Mouse (Mus musculus): ENCODE data around the gene Iqschfp. TPM values are rescaled to one million over a fixed set of nuclear protein-coding genes. Genes with fewer than 3 reads are reported as not detected.

Gene Iqschfp
- total and polyA plus RNA-seq, 2 experiments from 2014 or later: not detected

DNA sequence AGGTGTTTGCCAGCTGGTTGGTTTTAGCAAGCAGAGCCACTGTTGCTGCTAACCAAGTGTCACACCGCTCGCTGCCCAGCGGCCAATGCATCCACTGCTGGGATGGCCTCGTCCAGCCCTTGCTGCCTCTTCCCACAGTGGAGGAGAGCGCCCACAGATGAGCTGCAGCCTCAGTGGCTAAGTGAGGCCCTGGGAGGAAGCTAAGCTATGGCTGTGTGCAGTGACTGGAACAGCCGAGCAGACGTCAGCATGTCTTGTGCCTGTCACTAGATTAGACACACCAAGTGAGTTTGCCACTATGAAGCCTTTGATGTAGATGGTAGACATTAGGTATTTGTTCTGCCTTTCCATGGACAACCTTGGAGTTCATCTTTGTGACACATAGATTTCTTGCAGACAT lies 652.8 kb downstream of the Iqschfp start:
- ATAC-seq (ENCODE audit: insufficient read depth, low read depth): no peak
- WGBS: 64% methylated on average over 7 of the region's 7 CpGs
- H3K36me3 ChIP-seq (replicated peaks; ENCODE audit: control insufficient read depth, insufficient read depth, low read length): no peaks in the 10 kb centered on the region
- H3K9me3 ChIP-seq (replicated peaks; ENCODE audit: control insufficient read depth, low read length): no peaks in the 10 kb centered on the region
- no peak overlapping the region for H3K4me3 ChIP-seq (ENCODE audit: low read depth, low read length)
- no peaks in the 10 kb centered on the region for H3K4me1 ChIP-seq (ENCODE audit: control insufficient read depth, insufficient read depth)
- H3K27me3 ChIP-seq (ENCODE audit: control insufficient read depth, insufficient read depth, low read length): no peaks in the 10 kb centered on the region
- H3K27ac ChIP-seq (ENCODE audit: low read depth): no peak overlapping the region
- H3K4me2 ChIP-seq (ENCODE audit: low read depth, low read length): no peak overlapping the region
- H3K9ac ChIP-seq (replicated peaks; ENCODE audit: low read depth, low read length): no peak overlapping the region
- TF ChIP-seq EP300 (IDR thresholded peaks at IDR 0.05; ENCODE audit: low read depth) (no peak), CTCF (IDR thresholded peaks at IDR 0.05; ENCODE audit: low read depth) (no peak)
- no peak for DNase-seq (ENCODE audit: low spot score)

DNA sequence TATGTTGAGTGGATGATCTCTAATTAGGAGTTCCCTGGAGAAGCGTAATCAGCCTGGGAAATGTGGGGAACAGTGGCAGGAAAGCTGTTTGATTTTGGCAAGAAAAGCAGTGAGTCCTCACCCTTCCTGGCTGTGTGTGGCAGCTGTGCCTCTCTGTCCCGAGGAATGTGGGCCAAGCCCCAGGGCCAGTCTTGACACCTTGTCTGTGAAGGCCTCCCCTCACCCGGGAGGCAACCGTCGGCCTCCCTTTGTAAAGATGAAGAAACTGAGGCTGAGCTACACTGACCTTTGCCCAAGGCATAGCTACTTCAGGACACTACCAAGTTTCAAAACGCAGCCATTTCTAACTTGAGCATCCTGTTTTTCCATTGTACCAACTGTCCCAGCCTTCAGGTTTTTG lies 653.9 kb downstream of the Iqschfp start:
- no peak overlapping the region for H3K9ac ChIP-seq (replicated peaks; ENCODE audit: low read depth, low read length)
- H3K27ac ChIP-seq (ENCODE audit: low read depth): no peak overlapping the region
- TF ChIP-seq CTCF (IDR thresholded peaks at IDR 0.05; ENCODE audit: low read depth): no peak
- no peak for TF ChIP-seq EP300 (IDR thresholded peaks at IDR 0.05; ENCODE audit: low read depth)
- no peak overlapping the region for H3K4me2 ChIP-seq (ENCODE audit: low read depth, low read length)
- ATAC-seq (ENCODE audit: insufficient read depth, low read depth) (no peak), DNase-seq (ENCODE audit: low spot score) (no peak)
- H3K9me3 ChIP-seq (replicated peaks; ENCODE audit: control insufficient read depth, low read length): no peaks in the 10 kb centered on the region
- WGBS: 59% methylated on average over 6 of the region's 6 CpGs
- no peak overlapping the region for H3K4me3 ChIP-seq (ENCODE audit: low read depth, low read length)
- H3K27me3 ChIP-seq (ENCODE audit: control insufficient read depth, insufficient read depth, low read length): no peaks in the 10 kb centered on the region
- no peaks in the 10 kb centered on the region for H3K4me1 ChIP-seq (ENCODE audit: control insufficient read depth, insufficient read depth)
- H3K36me3 ChIP-seq (replicated peaks; ENCODE audit: control insufficient read depth, insufficient read depth, low read length): no peaks in the 10 kb centered on the region

DNA sequence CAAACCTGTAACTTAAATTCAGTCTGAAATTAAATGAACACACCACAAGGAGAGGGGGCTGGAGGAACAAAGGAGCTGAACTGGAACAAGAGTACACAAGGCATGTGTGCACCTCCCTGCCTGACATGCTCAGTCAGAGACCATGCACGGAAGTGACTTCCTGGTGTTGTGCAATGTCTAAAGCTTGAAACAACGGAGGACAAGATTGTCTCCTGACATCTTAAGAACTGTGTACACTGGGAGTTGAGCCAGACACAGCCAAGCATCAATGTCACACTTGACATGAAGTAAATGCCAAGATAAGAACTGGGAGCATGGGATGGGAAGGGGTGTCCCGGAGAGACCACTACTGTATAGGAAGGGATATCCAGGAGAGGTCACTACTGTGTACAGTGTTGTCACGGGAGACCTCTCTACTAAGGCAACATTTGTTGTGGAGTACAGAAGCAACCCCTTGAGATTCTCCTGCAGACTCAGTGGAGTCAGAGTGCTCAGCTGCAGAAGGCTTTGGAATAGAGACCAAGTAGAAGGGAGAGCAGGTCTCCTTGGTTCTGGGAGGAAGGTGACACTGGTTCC lies 663.1 kb downstream of the Iqschfp start:
- peaks cover 27% of the 10 kb centered on the region; the same call in 1 of the 2 replicates for H3K4me1 ChIP-seq (ENCODE audit: control insufficient read depth, insufficient read depth)

DNA sequence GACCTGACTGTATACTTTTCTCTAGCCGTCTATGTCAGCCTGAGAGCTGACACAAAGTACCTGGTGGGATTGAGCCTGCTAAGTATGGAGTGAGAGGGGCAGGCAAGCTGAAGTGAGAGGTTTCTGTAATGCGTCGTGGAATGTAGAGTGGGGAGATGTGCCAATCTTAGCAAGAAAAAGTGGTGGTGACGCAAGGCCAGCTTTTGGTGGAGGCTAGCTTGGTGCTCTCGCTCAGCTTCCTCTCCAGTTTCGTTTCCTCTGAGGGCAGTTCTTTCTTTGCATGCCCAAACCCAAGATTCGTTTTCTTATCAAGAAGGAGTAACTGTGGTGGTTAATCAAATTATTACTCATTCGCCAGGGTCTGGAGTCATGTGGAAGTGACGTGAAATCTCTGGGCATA lies 664.9 kb downstream of the Iqschfp start:
- Histone ChIP-seq H3K4me3 (ENCODE audit: low read depth, low read length) (no peak overlapping the region), H3K36me3 (replicated peaks; ENCODE audit: control insufficient read depth, insufficient read depth, low read length) (no peaks in the 10 kb centered on the region), H3K9me3 (replicated peaks; ENCODE audit: control insufficient read depth, low read length) (no peaks in the 10 kb centered on the region), H3K4me1 (ENCODE audit: control insufficient read depth, insufficient read depth) (peaks cover 31% of the 10 kb centered on the region; the same call in 1 of the 2 replicates), H3K27me3 (ENCODE audit: control insufficient read depth, insufficient read depth, low read length) (no peaks in the 10 kb centered on the region), H3K27ac (ENCODE audit: low read depth) (no peak overlapping the region), H3K9ac (replicated peaks; ENCODE audit: low read depth, low read length) (no peak overlapping the region), H3K4me2 (ENCODE audit: low read depth, low read length) (no peak overlapping the region)
- 85% methylated on average over 9 of the region's 9 CpGs for WGBS
- no peak for TF ChIP-seq EP300 (IDR thresholded peaks at IDR 0.05; ENCODE audit: low read depth)
- TF ChIP-seq CTCF (IDR thresholded peaks at IDR 0.05; ENCODE audit: low read depth): no peak
- DNase-seq (ENCODE audit: low spot score) (no peak), ATAC-seq (ENCODE audit: insufficient read depth, low read depth) (no peak)

More for the DNA sequence above, 663.1 kb downstream of the Iqschfp start:
- DNase-seq (ENCODE audit: low spot score): no peak
- Histone ChIP-seq H3K27ac (ENCODE audit: low read depth) (no peak overlapping the region), H3K9me3 (replicated peaks; ENCODE audit: control insufficient read depth, low read length) (no peaks in the 10 kb centered on the region), H3K4me2 (ENCODE audit: low read depth, low read length) (no peak overlapping the region), H3K9ac (replicated peaks; ENCODE audit: low read depth, low read length) (no peak overlapping the region), H3K36me3 (replicated peaks; ENCODE audit: control insufficient read depth, insufficient read depth, low read length) (no peaks in the 10 kb centered on the region), H3K27me3 (ENCODE audit: control insufficient read depth, insufficient read depth, low read length) (no peaks in the 10 kb centered on the region), H3K4me3 (ENCODE audit: low read depth, low read length) (no peak overlapping the region)
- peak; percentile 19; the same call in 1 of the 2 replicates for ATAC-seq (ENCODE audit: insufficient read depth, low read depth)
- no peak for TF ChIP-seq CTCF (IDR thresholded peaks at IDR 0.05; ENCODE audit: low read depth)
- TF ChIP-seq EP300 (IDR thresholded peaks at IDR 0.05; ENCODE audit: low read depth): no peak
- WGBS: 21% methylated on average over 4 of the region's 4 CpGs

DNA sequence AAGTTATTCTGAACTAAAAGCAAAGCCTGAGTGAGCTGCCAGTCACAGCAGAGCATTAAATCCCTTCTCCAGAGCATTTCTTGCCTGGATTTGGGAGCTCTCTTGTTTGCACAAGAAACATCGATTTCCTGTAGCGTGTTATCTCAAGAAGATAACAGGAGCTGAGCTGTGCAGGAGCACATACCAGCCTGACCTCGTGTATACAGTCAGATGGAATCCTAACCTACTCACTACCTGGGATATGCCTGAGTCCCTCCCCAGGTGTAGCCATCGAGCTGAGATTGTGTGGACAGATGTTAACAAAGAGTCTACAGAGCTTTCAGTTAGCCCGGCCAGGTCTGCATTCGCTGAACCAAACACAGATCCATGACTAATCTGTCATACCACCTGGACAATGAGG lies 666.7 kb downstream of the Iqschfp start:
- Histone ChIP-seq H3K9me3 (replicated peaks; ENCODE audit: control insufficient read depth, low read length) (no peaks in the 10 kb centered on the region), H3K27ac (ENCODE audit: low read depth) (no peak overlapping the region), H3K27me3 (ENCODE audit: control insufficient read depth, insufficient read depth, low read length) (no peaks in the 10 kb centered on the region), H3K4me2 (ENCODE audit: low read depth, low read length) (no peak overlapping the region), H3K9ac (replicated peaks; ENCODE audit: low read depth, low read length) (no peak overlapping the region), H3K4me3 (ENCODE audit: low read depth, low read length) (no peak overlapping the region), H3K36me3 (replicated peaks; ENCODE audit: control insufficient read depth, insufficient read depth, low read length) (no peaks in the 10 kb centered on the region), H3K4me1 (ENCODE audit: control insufficient read depth, insufficient read depth) (peaks cover 31% of the 10 kb centered on the region; the same call in 1 of the 2 replicates)
- WGBS: 35% methylated on average over 6 of the region's 6 CpGs
- ATAC-seq (ENCODE audit: insufficient read depth, low read depth): no peak
- DNase-seq (ENCODE audit: low spot score): no peak
- TF ChIP-seq EP300 (IDR thresholded peaks at IDR 0.05; ENCODE audit: low read depth): no peak
- TF ChIP-seq CTCF (IDR thresholded peaks at IDR 0.05; ENCODE audit: low read depth): no peak

DNA sequence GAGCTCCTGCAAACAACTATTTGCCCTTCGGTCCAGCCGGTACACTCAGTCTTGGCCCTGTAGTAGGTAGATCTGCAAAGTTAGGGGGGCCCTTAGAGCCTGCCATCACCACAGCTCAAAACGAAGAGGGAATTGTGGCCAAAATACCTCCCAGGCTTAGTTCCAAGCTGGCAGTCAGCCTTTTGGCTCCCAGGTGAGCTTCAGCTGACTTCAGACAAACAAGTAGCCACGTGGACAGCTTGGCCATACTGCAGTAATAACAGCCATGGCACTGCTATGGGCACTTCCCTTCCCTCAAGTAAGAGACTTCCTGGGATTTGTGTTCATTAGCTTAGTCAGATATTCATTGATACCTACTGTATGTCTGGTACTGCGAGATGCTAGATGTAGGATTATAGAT lies 668.0 kb downstream of the Iqschfp start:
- H3K27ac ChIP-seq (ENCODE audit: low read depth): no peak overlapping the region
- no peak for TF ChIP-seq CTCF (IDR thresholded peaks at IDR 0.05; ENCODE audit: low read depth)
- TF ChIP-seq EP300 (IDR thresholded peaks at IDR 0.05; ENCODE audit: low read depth): no peak
- H3K9me3 ChIP-seq (replicated peaks; ENCODE audit: control insufficient read depth, low read length): no peaks in the 10 kb centered on the region
- no peak overlapping the region for H3K4me3 ChIP-seq (ENCODE audit: low read depth, low read length)
- 55% methylated on average over 5 of the region's 5 CpGs for WGBS
- H3K4me1 ChIP-seq (ENCODE audit: control insufficient read depth, insufficient read depth): peaks cover 31% of the 10 kb centered on the region; the same call in 1 of the 2 replicates
- no peak overlapping the region for H3K4me2 ChIP-seq (ENCODE audit: low read depth, low read length)
- DNase-seq (ENCODE audit: low spot score) (no peak), ATAC-seq (ENCODE audit: insufficient read depth, low read depth) (peak; percentile 27; the same call in 1 of the 2 replicates)
- no peaks in the 10 kb centered on the region for H3K27me3 ChIP-seq (ENCODE audit: control insufficient read depth, insufficient read depth, low read length)
- H3K36me3 ChIP-seq (replicated peaks; ENCODE audit: control insufficient read depth, insufficient read depth, low read length): no peaks in the 10 kb centered on the region
- no peak overlapping the region for H3K9ac ChIP-seq (replicated peaks; ENCODE audit: low read depth, low read length)
